Mouse (Mus musculus) spleen, postnatal 36 days (tissue): Measurements from ENCODE around the gene 1700020N01Rik.

Experiments used
- DNase-seq, 2 experiments: peaks; one replicate each; pipeline ENCODE4 v3.0.0; 2022; ENCODE audit warnings: low spot score in 2 of 2, mixed read lengths in 1 of 2

Gene 1700020N01Rik

GRCm38 (mm10) chr10:21668976-21669375, 76.0 kb downstream of the 1700020N01Rik start:
- DNase-seq, result no peak

- no peak for DNase-seq
These were observed 76.8 kb downstream of the 1700020N01Rik start for GRCm38 (mm10) chr10:21669750-21670161.

GRCm38 (mm10) chr10:21670168-21670567, 77.2 kb downstream of the 1700020N01Rik start:
- DNase-seq, result no peak
